In the genomic region with DNA sequence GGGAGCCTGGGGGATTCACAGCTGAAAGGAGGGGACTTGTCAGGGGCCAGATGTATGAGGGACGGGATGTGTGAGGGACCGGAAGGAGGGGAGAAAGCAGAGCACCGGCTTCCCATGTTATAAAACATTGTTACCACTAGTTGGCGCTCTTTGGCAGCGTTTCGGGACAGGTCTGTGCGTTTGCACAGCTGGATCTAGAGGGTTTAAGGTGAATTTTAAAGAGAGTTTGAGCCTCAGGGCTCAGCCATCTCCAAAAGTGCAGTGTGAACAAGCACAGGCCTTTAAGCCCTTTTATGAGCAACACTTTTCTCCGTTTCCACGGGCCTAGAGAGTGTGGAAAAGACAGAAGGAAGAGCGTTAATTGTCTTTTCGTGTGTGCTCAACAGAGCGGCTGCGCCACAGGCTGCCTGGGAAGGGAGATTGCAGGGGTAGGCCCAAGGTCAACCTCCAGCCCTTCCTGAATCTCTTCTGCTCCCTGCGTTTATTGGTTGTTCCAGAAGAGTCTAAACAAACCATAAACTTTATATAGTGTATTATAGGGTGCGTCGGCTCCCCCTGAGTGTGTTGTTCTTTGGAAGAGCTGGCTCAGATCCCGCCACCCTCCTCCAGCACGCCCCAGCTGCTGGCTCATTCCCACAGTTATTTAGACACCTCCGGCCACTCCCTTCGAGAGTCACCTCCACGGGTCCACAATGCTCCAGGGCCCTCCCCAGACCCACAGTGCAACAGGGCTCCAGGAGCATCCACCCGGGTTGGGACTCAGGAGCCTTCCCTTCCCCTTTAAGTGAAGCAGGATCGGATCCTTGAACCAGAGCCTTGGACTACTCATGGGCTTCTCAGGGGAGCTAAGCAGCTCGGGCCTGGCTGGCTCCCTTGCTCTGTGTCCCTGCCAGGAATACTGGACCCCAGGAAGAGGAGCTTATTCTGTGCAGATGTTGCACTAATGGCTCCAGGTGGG, we compare ENCODE assay signal across 8 mouse cellular contexts. TPM values are rescaled to one million over a fixed set of nuclear protein-coding genes. Genes with fewer than 3 reads are reported as not detected.
A peak's percentile ranks its signal among the peaks of the same experiment; 100 is the strongest.
DNase-seq lines count a peak whose midpoint lies in the region; ATAC-seq and TF ChIP-seq lines count a peak whose summit lies in the region.

No protein-coding gene starts in this region.

- intact Hi-C loops in heart, adult 2 months (cut with DNase I): no loop called here
- intact Hi-C loops in heart, postnatal 25 days (cut with DNase I): no loop called here
- intact Hi-C loops in left cerebral cortex, postnatal 4 days (cut with DNase I): no loop called here

- TF ChIP-seq EP300 in heart, adult 2 months (IDR thresholded peaks at IDR 0.05; ENCODE audit: insufficient read depth, low read depth, low read length): no peak

- H3K4me2 ChIP-seq in hindbrain, embryonic 11.5 days (replicated peaks; ENCODE audit: low read depth, low read length): no peak overlapping the region
- peak overlapping the region; percentile 21; the same call in 1 of the 2 replicates for H3K4me2 ChIP-seq in midbrain, embryonic 12.5 days (replicated peaks)

- no peaks in the 10 kb centered on the region for H3K9me3 ChIP-seq in forebrain, embryonic 10.5 days
- no peaks in the 10 kb centered on the region for H3K9me3 ChIP-seq in hindbrain, embryonic 11.5 days (ENCODE audit: control insufficient read depth, low read length)
- no peaks in the 10 kb centered on the region for H3K9me3 ChIP-seq in midbrain, embryonic 12.5 days

- no peak for TF ChIP-seq POLR2A in heart, adult 2 months (IDR thresholded peaks at IDR 0.05; ENCODE audit: insufficient read depth, low read depth, low read length)

- TF ChIP-seq CTCF in heart, adult 2 months (IDR thresholded peaks at IDR 0.05): peak; percentile 90

- no peaks in the 10 kb centered on the region for H3K4me1 ChIP-seq in heart, adult 2 months (ENCODE audit: control insufficient read depth, insufficient read depth, low read length)
- H3K4me1 ChIP-seq in forebrain, embryonic 10.5 days: peaks cover 9% of the 10 kb centered on the region
- H3K4me1 ChIP-seq in hindbrain, embryonic 11.5 days (replicated peaks; ENCODE audit: control insufficient read depth, insufficient read depth, low read length): no peaks in the 10 kb centered on the region
- H3K4me1 ChIP-seq in midbrain, embryonic 12.5 days: no peaks in the 10 kb centered on the region

- peak; percentile 62; the same call in 1 of the 2 replicates for ATAC-seq in hindbrain, embryonic 11.5 days (ENCODE audit: low FRiP score)
- ATAC-seq in midbrain, embryonic 12.5 days (ENCODE audit: low FRiP score, low read depth): peak; percentile 42; the same call in 1 of the 2 replicates

- no peaks in the 10 kb centered on the region for H3K27me3 ChIP-seq in heart, adult 2 months (ENCODE audit: control insufficient read depth, insufficient read depth, low read length)
- H3K27me3 ChIP-seq in forebrain, embryonic 10.5 days (ENCODE audit: poor library complexity, severe bottlenecking): peaks cover 3% of the 10 kb centered on the region; the same call in 1 of the 2 replicates
- no peaks in the 10 kb centered on the region for H3K27me3 ChIP-seq in hindbrain, embryonic 11.5 days (ENCODE audit: control insufficient read depth, insufficient read depth, low read length)
- H3K27me3 ChIP-seq in midbrain, embryonic 12.5 days: 0 out of 2 replicates have a peak, but pooled peaks cover 1% of the 10 kb centered on the region
- H3K27me3 ChIP-seq in splenic B cell, adult 2 months (ENCODE audit: control insufficient read depth, insufficient read depth, low read length, poor library complexity, severe bottlenecking): no peaks in the 10 kb centered on the region

- no peak overlapping the region for H3K4me3 ChIP-seq in heart, adult 2 months
- no peak overlapping the region for H3K4me3 ChIP-seq in forebrain, embryonic 10.5 days
- no peak overlapping the region for H3K4me3 ChIP-seq in hindbrain, embryonic 11.5 days (ENCODE audit: low read depth, low read length)
- no peak overlapping the region for H3K4me3 ChIP-seq in midbrain, embryonic 12.5 days

- DNase-seq in heart, adult 2 months: peak; percentile 45 to 53
- DNase-seq in heart, postnatal 25 days (ENCODE audit: low spot score): no peak
- peak; percentile 74 for DNase-seq in adrenal gland, adult 2 months
- peak; percentile 71 for DNase-seq in forebrain, embryonic 10.5 days (ENCODE audit: extremely low spot score, low spot score)
- peak; percentile 85 for DNase-seq in hindbrain, embryonic 11.5 days (ENCODE audit: low spot score)
- peak; percentile 47 for DNase-seq in left cerebral cortex, postnatal 4 days
- DNase-seq in splenic B cell, adult 2 months (ENCODE audit: low read depth, low spot score): peak; percentile 75

- H3K27ac ChIP-seq in heart, adult 2 months: no peak overlapping the region
- H3K27ac ChIP-seq in forebrain, embryonic 10.5 days: peak overlapping the region; percentile 56
- H3K27ac ChIP-seq in hindbrain, embryonic 11.5 days (ENCODE audit: low read depth, low read length): no peak overlapping the region
- no peak overlapping the region for H3K27ac ChIP-seq in midbrain, embryonic 12.5 days (replicated peaks)

- H3K36me3 ChIP-seq in heart, adult 2 months (ENCODE audit: control insufficient read depth, insufficient read depth, low read length): no peaks in the 10 kb centered on the region
- no peaks in the 10 kb centered on the region for H3K36me3 ChIP-seq in forebrain, embryonic 10.5 days (replicated peaks)
- H3K36me3 ChIP-seq in hindbrain, embryonic 11.5 days (ENCODE audit: control insufficient read depth, insufficient read depth, low read length): no peaks in the 10 kb centered on the region
- no peaks in the 10 kb centered on the region for H3K36me3 ChIP-seq in midbrain, embryonic 12.5 days
- H3K36me3 ChIP-seq in splenic B cell, adult 2 months (ENCODE audit: control insufficient read depth, insufficient read depth, low read length, poor library complexity, severe bottlenecking): no peaks in the 10 kb centered on the region

- WGBS in heart, adult 2 months: 52% methylated on average over 24 of the region's 24 CpGs
- 58% methylated on average over 24 of the region's 24 CpGs for WGBS in forebrain, embryonic 10.5 days
- 55% methylated on average over 24 of the region's 24 CpGs for WGBS in hindbrain, embryonic 11.5 days
- 57% methylated on average over 24 of the region's 24 CpGs for WGBS in midbrain, embryonic 12.5 days

- no peaks in the 10 kb centered on the region for H3K79me2 ChIP-seq in heart, adult 2 months (replicated peaks; ENCODE audit: control insufficient read depth, insufficient read depth, low read length)

- no peak overlapping the region for H3K9ac ChIP-seq in heart, adult 2 months (ENCODE audit: low read depth, low read length)
- no peak overlapping the region for H3K9ac ChIP-seq in hindbrain, embryonic 11.5 days (ENCODE audit: low read depth, low read length)
- no peak overlapping the region for H3K9ac ChIP-seq in midbrain, embryonic 12.5 days (replicated peaks)

RNA-seq across cellular contexts. Expression of gene Pck1, which starts 6.8 kb away (rescaled TPM):
- total RNA-seq in heart, adult 2 months (2021): 10 to 100 TPM; 18.0 to 20.5 TPM
- 12.4 and 35.3 TPM in 2 replicates for polyA plus RNA-seq in heart, adult 2 months (2012; rRNA removed)
- total RNA-seq in heart, postnatal 25 days (2021): 10 to 100 TPM; 10.1 to 16.0 TPM
- 1,000 to 10,000 TPM in 1 of 2 experiments, 100 to 1,000 TPM in 1; 919 to 1,359 TPM for total RNA-seq in adrenal gland, adult 2 months (2021)
- 84.6 and 134 TPM in 2 replicates for polyA plus RNA-seq in adrenal gland, adult 2 months (2012; rRNA removed)
- polyA plus RNA-seq in forebrain, embryonic 10.5 days (2016; fragmentation: Nextera tagmentation; extraction: Ambion mirVana): not detected in 2 replicates
- polyA plus RNA-seq in hindbrain, embryonic 11.5 days (2014; fragmentation: Nextera tagmentation; extraction: Ambion mirVana): not detected in 2 replicates
- not detected for total RNA-seq in left cerebral cortex, postnatal 4 days (2021)
- not detected in 2 replicates for polyA plus RNA-seq in midbrain, embryonic 12.5 days (2016; fragmentation: Nextera tagmentation; extraction: Ambion mirVana)

RNA-seq across cellular contexts. Expression of gene Ctcfl, which starts 40.3 kb away (rescaled TPM):
- under 1 TPM; 0.08 to 0.11 TPM for total RNA-seq in heart, adult 2 months (2021)
- polyA plus RNA-seq in heart, adult 2 months (2012; rRNA removed): 0.06 TPM in 1 of 2 replicates, not detected in the other
- total RNA-seq in heart, postnatal 25 days (2021): under 1 TPM; 0.14 to 0.18 TPM
- under 1 TPM; 0.10 to 0.12 TPM for total RNA-seq in adrenal gland, adult 2 months (2021)
- not detected in 2 replicates for polyA plus RNA-seq in adrenal gland, adult 2 months (2012; rRNA removed)
- polyA plus RNA-seq in forebrain, embryonic 10.5 days (2016; fragmentation: Nextera tagmentation; extraction: Ambion mirVana): 0.04 and 0.07 TPM in 2 replicates
- polyA plus RNA-seq in hindbrain, embryonic 11.5 days (2014; fragmentation: Nextera tagmentation; extraction: Ambion mirVana): 0.06 TPM in 2 replicates
- not detected for total RNA-seq in left cerebral cortex, postnatal 4 days (2021)
- polyA plus RNA-seq in midbrain, embryonic 12.5 days (2016; fragmentation: Nextera tagmentation; extraction: Ambion mirVana): 0.07 TPM in 1 of 2 replicates, not detected in the other

RNA-seq across cellular contexts. Expression of gene Zbp1, which starts 59.1 kb away (rescaled TPM):
- total RNA-seq in heart, adult 2 months (2021): under 1 TPM; 0.47 to 0.91 TPM
- polyA plus RNA-seq in heart, adult 2 months (2012; rRNA removed): 1.2 and 1.8 TPM in 2 replicates
- total RNA-seq in heart, postnatal 25 days (2021): 1 to 10 TPM in 1 of 2 experiments, under 1 TPM in 1; 0.26 to 1.5 TPM
- 1 to 10 TPM; 2.7 to 9.0 TPM for total RNA-seq in adrenal gland, adult 2 months (2021)
- polyA plus RNA-seq in adrenal gland, adult 2 months (2012; rRNA removed): 3.3 and 3.8 TPM in 2 replicates
- polyA plus RNA-seq in forebrain, embryonic 10.5 days (2016; fragmentation: Nextera tagmentation; extraction: Ambion mirVana): not detected in 2 replicates
- polyA plus RNA-seq in hindbrain, embryonic 11.5 days (2014; fragmentation: Nextera tagmentation; extraction: Ambion mirVana): 0.33 TPM in 1 of 2 replicates, not detected in the other
- total RNA-seq in left cerebral cortex, postnatal 4 days (2021): under 1 TPM in 1 of 2 experiments, not detected in 1; 0.20 TPM
- polyA plus RNA-seq in midbrain, embryonic 12.5 days (2016; fragmentation: Nextera tagmentation; extraction: Ambion mirVana): 0.63 and 0.80 TPM in 2 replicates

Comparison
In these comparisons a context has a peak if more than half of its experiments do, and no peak if none do; other contexts are left out.
1. RNA of gene Pck1, which starts 6.8 kb away (polyA plus RNA-seq): 84.6 to 134 TPM in adrenal gland, adult 2 months and 12.4 to 35.3 TPM in heart, adult 2 months; not detected in midbrain, embryonic 12.5 days, not detected in hindbrain, embryonic 11.5 days and not detected in forebrain, embryonic 10.5 days; every median in the first group is over 10 times any median in the second.